Mouse (Mus musculus) inflammation-experienced regulatory T-cells, adult 16 weeks (primary cell): ENCODE measurements around the gene Gpbp1. TPM values are rescaled to one million over a fixed set of nuclear protein-coding genes. Genes with fewer than 3 reads are reported as not detected.

Experiments used
- polyA plus RNA-seq: library from polyadenylated mRNA; unstranded; fragments of 100-300 nt; shearing (Covaris generic); gene quantifications from one replicate; pipeline ENCODE4 v1.2.1, GENCODE M21; 2017

Gpbp1 gene
- 187 TPM for polyA plus RNA-seq

DNA sequence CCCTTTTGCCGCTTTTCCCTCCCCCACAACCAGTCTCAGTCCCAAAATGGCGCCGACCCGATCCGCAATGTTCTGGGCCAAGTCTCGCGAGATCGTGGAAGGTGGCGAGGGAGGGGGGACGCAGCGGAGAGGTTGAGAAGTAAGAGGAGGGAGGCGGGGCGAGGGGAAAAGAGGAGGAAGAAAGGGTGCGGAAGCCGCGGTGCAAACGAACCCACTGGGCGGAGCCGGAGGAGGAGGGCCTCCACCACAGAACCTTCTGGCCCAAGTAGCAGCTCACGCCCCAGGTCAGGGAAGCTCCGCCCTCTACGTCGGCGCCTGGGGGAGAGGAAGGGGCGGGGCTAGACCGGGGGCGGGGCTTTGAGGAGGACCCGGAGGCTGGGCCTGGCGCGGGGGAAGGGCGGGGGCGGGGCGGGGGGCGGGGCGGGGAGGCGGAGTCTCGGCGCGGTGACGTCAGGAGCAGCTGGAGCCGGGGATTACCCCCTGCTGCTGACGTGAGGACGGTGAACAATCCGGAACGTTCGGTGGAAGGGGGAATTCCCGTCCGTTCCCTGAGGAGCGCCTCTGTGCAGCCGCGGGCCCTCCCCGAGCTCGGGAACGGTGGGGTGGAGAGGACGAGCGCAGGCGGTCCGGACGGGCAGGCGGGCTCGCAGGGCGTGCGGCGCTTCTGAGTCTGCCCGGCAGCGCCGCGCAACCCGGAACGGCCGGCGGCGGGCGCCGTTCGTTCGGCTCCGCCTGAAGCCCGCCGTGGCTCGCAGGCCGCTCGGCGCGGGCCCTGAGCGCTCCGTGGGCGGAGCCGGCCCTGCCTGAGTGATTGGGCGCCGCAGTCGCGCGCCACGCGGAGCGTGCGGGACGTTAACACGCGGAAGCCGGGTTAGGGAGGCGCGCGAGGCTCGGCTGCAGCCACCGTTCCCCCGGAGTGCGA lies at the start of gene Gpbp1:
Gene Gpbp1, minus strand, starts transcription at position 310 of the 922 bp plus-strand sequence.

Other genes starting within 250 kb of the Gpbp1 start
- 0.17 TPM for gene Actbl2, start 235.1 kb downstream of the Gpbp1 start, polyA plus RNA-seq
- not detected for gene Gm49496, start 59.8 kb upstream of the Gpbp1 start, polyA plus RNA-seq
- gene Gm10198, start 102.7 kb upstream of the Gpbp1 start, polyA plus RNA-seq, result not detected
- gene Mier3, start 190.9 kb upstream of the Gpbp1 start, polyA plus RNA-seq, result 16.1 TPM